Mouse (Mus musculus) CD4-positive, CD25-positive, alpha-beta regulatory T cell, adult 9 weeks (primary cell): ENCODE data around the gene Fbxw26. TPM values are rescaled to one million over a fixed set of nuclear protein-coding genes. Genes with fewer than 3 reads are reported as not detected.

Source experiments
- polyA plus RNA-seq: library from polyadenylated mRNA; unstranded; fragments of 100-300 nt; shearing (Covaris generic); gene quantifications from one replicate; pipeline ENCODE4 v1.2.1, GENCODE M21; 2017

The Fbxw26 gene
- polyA plus RNA-seq = not detected

GRCm38 (mm10) chr9:109745989-109746388 lies at the start of gene Fbxw26:
Gene Fbxw26 (minus strand): TSS chr9:109746089.

GRCm38 (mm10) chr9:109790570-109790969 lies 44.7 kb upstream of the Fbxw26 start, which contains the start of gene Fbxw27:
Gene Fbxw27 (minus strand): TSS chr9:109790670.

GRCm38 (mm10) chr9:109702600-109702999 lies 43.3 kb downstream of the Fbxw26 start, which contains the start of gene Fbxw18:
Gene Fbxw18 (minus strand): TSS chr9:109702700.

Other genes with a start within 250 kb of the Fbxw26 start
- not detected for gene Fbxw15, start 177.8 kb downstream of the Fbxw26 start, polyA plus RNA-seq
- gene Fbxw24, start 120.0 kb downstream of the Fbxw26 start, polyA plus RNA-seq = not detected
- gene Fbxw25, start 81.4 kb downstream of the Fbxw26 start, polyA plus RNA-seq = not detected
- gene Fbxw18, start 43.4 kb downstream of the Fbxw26 start, polyA plus RNA-seq = not detected
- not detected for gene Fbxw27, start 44.6 kb upstream of the Fbxw26 start, polyA plus RNA-seq
- not detected for gene Spink8, start 66.2 kb upstream of the Fbxw26 start, polyA plus RNA-seq
- gene Nme6, start 86.7 kb upstream of the Fbxw26 start, polyA plus RNA-seq = 17.7 TPM
- not detected for gene Camp, start 103.5 kb upstream of the Fbxw26 start, polyA plus RNA-seq
- gene Cdc25a, start 129.5 kb upstream of the Fbxw26 start, polyA plus RNA-seq = 8.1 TPM
- gene Map4, start 185.4 kb upstream of the Fbxw26 start, polyA plus RNA-seq = 69.4 TPM